Mouse (Mus musculus) lung, adult 2 months (tissue): Measurements from ENCODE around the gene Prex1. TPM values are rescaled to one million over a fixed set of nuclear protein-coding genes. Genes with fewer than 3 reads are reported as not detected.
A peak's percentile ranks its signal among the peaks of the same experiment; 100 is the strongest.

ENCODE experiments used
- DNase-seq: peaks from one replicate; pipeline ENCODE4 v3.0.0; 2022
- H3K4me1 ChIP-seq: fragments of 200-500 bp; 2 replicates; pipeline ENCODE4 v1.6.1; 2011; ENCODE audit warnings: low read length; ENCODE audit not compliant: control insufficient read depth, insufficient read depth
- H3K4me3 ChIP-seq: fragments of 200-500 bp; replicated peaks from 2 replicates; pipeline ENCODE3; 2011; ENCODE audit warnings: low read depth, mild to moderate bottlenecking, control low read depth, low read length; ENCODE audit errors: extremely low read depth
- CTCF ChIP-seq: fragments of 200-500 bp; IDR thresholded peaks from 2 replicates; pipeline ENCODE4 v1.5.1; 2011; ENCODE audit warnings: mild to moderate bottlenecking, low read length, control low read depth; ENCODE audit not compliant: insufficient read depth
- POLR2A ChIP-seq: fragments of 200-500 bp; IDR thresholded peaks from 2 replicates; pipeline ENCODE4 v1.6.1; 2011; ENCODE audit warnings: low read depth, mild to moderate bottlenecking, control low read depth, low read length, borderline replicate concordance; ENCODE audit errors: extremely low read depth
- WGBS: fragments of 180-500 bp; shearing (Covaris S2); methylation state at CpG from one replicate; pipeline ENCODE4 v1.1.7; 2018; 5-methylcytosine and 5-hydroxymethylcytosine counted together
- polyA plus RNA-seq: library from polyadenylated mRNA; depleted of rRNA; stranded (reverse); fragments of >200 nt; gene quantifications from 2 replicates; pipeline ENCODE4 v1.2.3, GENCODE M21; 2012

Prex1 gene
- polyA plus RNA-seq, 1 experiment = 61.1 TPM

GRCm38 (mm10) chr2:166617706-166618105, 95.9 kb downstream of the Prex1 start:
- Histone ChIP-seq H3K4me3 (no peak overlapping the region), H3K4me1 (peaks cover 13% of the 10 kb centered on the region)
- TF ChIP-seq POLR2A (no peak), CTCF (no peak)
- no peak for DNase-seq
- 84% methylated on average over 5 of the region's 5 CpGs for WGBS

DNA sequence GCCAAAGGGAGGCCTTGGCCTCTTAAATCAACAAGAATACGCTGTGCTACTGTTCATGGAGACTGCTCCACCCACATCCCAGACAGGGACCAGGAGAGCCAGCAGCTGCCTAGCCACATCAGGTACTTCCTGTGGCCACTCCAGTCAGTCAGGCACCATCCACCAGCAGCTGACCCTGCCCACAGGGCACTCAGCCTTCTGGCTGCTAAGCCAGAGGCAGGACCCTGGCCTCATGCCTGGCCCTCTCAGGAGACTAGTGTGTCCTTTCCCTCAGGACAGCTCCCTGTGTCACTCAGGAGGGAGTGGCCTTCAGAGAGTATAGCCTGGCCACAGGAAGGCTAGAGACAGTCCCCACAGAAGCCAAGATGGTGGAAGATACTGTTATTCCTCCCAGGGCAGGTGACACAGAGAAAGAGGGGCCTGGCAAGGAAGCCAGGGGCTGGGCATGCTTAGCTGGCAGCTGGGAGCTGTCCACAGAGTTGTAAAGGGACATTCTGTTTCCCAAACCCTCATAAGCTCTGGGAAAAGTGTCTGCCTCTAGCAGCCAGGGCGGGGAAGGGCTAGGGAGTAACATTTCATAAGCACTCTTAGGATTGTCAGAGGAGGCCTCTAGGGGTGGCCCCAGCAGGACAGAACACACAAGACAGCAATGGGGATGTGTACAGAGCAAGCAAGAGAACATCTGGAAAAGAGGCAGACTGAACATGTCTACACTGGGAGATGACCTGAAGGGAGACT, 98.1 kb downstream of the Prex1 start:
- Histone ChIP-seq H3K4me1 (peaks cover 6% of the 10 kb centered on the region; the same call in 1 of the 2 replicates), H3K4me3 (no peak overlapping the region)
- DNase-seq = no peak
- TF ChIP-seq POLR2A = no peak
- TF ChIP-seq CTCF = no peak
- 64% methylated on average over 2 of the region's 2 CpGs for WGBS

DNA sequence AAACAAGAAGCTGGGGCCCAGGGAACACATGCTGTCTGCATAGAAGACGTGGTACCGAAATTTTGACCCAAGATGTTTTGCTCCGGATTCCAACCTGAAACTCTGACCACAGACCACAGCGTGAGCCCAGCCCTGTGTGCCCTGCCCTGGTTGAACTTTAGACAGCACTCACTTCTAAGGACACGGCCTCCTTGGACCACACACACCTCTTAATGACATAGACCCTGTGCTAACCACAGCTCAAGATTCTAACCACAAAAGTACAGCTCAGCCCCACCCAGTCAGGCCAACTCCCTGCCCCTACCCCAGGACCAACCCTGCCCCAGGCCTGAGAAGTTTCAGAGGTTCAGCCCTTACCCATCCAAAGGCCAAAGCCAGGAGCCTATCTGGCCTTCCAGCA, 103.4 kb downstream of the Prex1 start:
- H3K4me3 ChIP-seq = no peak overlapping the region

GRCm38 (mm10) chr2:166608509-166608908, 105.1 kb downstream of the Prex1 start:
- TF ChIP-seq CTCF = no peak
- TF ChIP-seq POLR2A = no peak
- no peak for DNase-seq
- WGBS = 45% methylated on average over 8 of the region's 8 CpGs
- H3K4me1 ChIP-seq = no peaks in the 10 kb centered on the region
- H3K4me3 ChIP-seq = no peak overlapping the region

More for the DNA sequence above, 103.4 kb downstream of the Prex1 start:
- no peaks in the 10 kb centered on the region for H3K4me1 ChIP-seq
- WGBS = 77% methylated on average over 5 of the region's 5 CpGs
- DNase-seq = no peak
- TF ChIP-seq CTCF (no peak), POLR2A (no peak)

DNA sequence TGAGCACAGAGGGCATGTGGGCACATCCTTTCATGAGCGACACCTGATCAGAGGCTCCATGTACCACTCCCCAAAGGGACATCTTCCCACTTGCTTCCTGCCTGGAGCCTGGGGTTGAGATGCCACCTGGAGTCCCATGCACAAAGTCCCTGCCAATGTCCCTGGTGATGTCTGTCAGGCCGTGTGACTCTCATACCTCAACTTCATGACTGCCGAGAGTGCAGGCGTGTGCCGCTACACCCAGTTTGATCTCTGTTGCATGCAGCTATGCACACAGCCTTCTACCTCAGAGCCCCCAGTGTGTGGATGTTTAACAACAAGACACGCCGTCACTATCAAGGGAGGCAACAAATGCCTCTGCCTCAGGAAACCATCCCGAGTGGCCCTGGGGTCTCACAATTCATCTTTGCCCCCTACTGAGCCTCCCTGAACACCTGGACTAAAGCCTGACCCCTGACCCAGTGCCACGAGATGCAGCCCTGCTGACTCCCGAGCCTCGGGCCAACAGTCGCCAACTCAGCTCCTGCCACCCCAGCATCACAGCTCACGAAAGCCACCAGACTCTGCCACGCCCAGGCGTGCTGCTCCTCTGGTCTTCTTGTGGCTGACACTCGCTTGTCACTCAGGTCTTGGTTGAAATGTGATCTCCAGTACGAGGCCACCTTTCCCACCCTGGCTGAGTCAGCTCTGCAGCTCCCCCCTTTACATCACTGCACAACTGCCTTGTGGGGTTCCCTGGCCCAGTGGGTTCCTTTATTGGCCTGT, 107.0 kb downstream of the Prex1 start:
- no peak for TF ChIP-seq POLR2A
- no peak for TF ChIP-seq CTCF
- Histone ChIP-seq H3K4me1 (no peaks in the 10 kb centered on the region), H3K4me3 (no peak overlapping the region)
- 82% methylated on average over 17 of the region's 17 CpGs for WGBS
- no peak for DNase-seq

DNA sequence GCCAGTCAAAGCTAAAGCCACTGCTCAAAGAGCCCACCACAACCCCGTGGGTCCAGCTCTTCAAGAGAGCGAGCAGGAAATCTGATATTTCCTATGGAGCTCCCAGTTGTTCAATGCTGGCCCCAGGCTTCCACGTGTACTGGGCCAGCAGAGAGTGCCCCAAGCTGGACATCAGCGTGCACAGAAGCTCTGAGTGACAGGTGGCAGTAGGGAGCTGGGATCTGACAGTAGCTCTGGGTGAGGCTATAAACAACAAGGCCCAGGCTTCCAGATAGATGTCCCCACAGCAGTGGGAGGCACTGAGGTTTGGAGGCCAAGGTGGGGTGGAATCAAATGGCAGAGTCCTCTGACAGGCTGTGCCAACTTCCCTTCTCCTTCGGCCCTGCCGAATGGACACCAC, 107.6 kb downstream of the Prex1 start:
- 58% methylated on average over 6 of the region's 6 CpGs for WGBS
- Histone ChIP-seq H3K4me3 (no peak overlapping the region), H3K4me1 (no peaks in the 10 kb centered on the region)
- TF ChIP-seq CTCF (peak; percentile 45), POLR2A (no peak)
- no peak for DNase-seq

DNA sequence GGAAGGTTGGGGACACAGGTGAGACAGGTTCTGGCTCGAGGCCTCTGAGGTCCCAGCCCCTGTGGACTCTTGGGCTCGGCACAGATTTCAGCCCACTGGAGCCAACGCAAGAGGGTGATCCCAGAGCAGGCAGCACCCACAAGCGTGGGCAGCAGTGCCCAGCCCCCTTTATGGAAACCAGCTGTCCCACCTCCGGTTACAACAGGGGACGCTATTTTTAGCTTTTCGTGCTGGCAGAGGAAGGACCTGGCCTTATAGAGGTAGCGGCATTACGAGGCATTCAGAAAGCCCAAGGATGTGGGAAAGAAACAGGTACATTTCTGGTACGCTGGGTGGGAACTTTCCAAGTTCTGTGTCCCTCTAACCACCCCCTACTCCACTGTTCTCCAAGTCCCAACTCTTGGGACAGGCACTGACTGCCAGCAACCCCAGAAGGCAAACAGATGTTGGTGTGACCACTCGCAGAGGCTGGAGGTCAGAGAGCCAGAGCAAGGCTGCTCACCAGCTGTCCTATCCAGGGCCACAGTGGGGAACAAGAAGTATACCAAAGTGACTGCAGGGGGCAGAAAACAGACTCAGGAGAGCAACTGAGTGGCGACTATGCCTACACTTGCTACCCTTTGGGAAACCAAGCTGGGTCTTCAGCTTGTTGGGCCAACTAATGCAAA, 108.3 kb downstream of the Prex1 start:
- no peak overlapping the region for H3K4me3 ChIP-seq
- 63% methylated on average over 12 of the region's 12 CpGs for WGBS
- TF ChIP-seq POLR2A (no peak), CTCF (no peak)
- H3K4me1 ChIP-seq = no peaks in the 10 kb centered on the region
- no peak for DNase-seq

- Histone ChIP-seq H3K4me3 (no peak overlapping the region), H3K4me1 (no peaks in the 10 kb centered on the region)
- TF ChIP-seq POLR2A (no peak), CTCF (no peak)
- DNase-seq = no peak
- WGBS = 95% methylated on average over 3 of the region's 3 CpGs
These were observed 110.7 kb downstream of the Prex1 start for GRCm38 (mm10) chr2:166602948-166603347.

- no peaks in the 10 kb centered on the region for H3K4me1 ChIP-seq
- DNase-seq = no peak
- no peak for TF ChIP-seq CTCF
- TF ChIP-seq POLR2A = no peak
- WGBS = 88% methylated on average over 18 of the region's 18 CpGs
- H3K4me3 ChIP-seq = no peak overlapping the region
These were observed 112.2 kb downstream of the Prex1 start for GRCm38 (mm10) chr2:166601420-166601819.

- 86% methylated on average over 12 of the region's 12 CpGs for WGBS
- DNase-seq = no peak
- Histone ChIP-seq H3K4me3 (no peak overlapping the region), H3K4me1 (no peaks in the 10 kb centered on the region)
- TF ChIP-seq POLR2A (no peak), CTCF (peak; percentile 19; the same call in 1 of the 2 replicates)
These were observed 115.0 kb downstream of the Prex1 start for GRCm38 (mm10) chr2:166598453-166599155.
